Mouse (Mus musculus) cortical plate, adult 2 months (tissue): ENCODE results near the gene Colq.

Experiments
- CTCF ChIP-seq: fragments of 200-500 bp; IDR thresholded peaks from 2 replicates; pipeline ENCODE4 v1.5.1; 2011; ENCODE audit warnings: mild to moderate bottlenecking, control low read depth, low read length; ENCODE audit not compliant: insufficient read depth; ENCODE audit errors: extremely low read depth
- POLR2A ChIP-seq: fragments of 200-500 bp; IDR thresholded peaks from 2 replicates; pipeline ENCODE4 v1.6.1; 2011; ENCODE audit warnings: mild to moderate bottlenecking, low read length, control low read depth; ENCODE audit not compliant: insufficient read depth; ENCODE audit errors: extremely low read depth

DNA sequence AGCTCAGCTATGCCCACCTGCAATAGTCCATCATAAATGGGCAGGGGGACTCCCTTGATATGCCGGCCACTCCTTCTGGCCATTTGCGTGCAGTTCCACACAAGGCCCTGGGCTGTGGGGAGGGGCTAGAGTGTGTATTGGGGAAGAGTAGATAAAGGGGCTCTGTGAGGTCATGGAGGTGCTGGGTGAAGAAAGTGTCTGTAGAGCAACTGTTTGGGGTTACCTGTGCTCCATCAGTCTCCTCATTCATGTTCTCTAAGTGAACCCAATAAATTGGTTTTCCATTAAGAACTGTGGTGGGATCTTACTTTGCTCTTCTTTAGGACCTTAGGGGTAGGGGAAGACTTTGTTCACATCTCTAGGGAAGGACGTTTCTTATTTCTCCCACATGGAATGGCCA is at the start of gene Colq:
- TF ChIP-seq CTCF (no peak), POLR2A (no peak)
